ENCODE assay signal across 8 mouse cellular contexts in the genomic region with DNA sequence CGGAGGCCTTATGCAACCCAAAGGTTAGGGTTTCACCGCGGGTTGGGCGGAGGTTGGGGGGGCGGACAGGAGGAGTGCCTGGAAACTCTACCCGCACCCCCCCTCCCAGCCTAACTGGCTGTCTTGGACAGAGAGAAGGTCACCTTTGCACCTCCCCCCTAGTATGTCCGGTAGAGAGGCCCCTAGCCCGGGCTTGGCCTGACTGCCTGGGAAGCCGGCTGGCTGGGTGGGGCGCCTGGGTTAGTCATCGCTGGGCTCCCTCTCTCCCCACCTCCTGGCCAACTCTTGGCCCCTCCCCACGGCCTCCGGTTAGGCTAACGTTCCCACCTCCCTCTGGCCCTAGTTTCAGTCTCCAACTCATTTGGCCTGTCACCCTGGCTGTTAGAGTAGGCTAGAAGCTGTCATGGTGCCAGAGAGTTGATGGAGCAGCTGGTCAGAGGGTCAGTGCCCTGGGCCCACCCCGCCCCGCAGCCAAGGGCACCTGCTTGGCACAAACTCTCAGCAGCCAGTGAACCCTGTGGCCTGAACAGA. TPM values are rescaled to one million over a fixed set of nuclear protein-coding genes. Genes with fewer than 3 reads are reported as not detected.
DNase-seq lines count a peak whose midpoint lies in the region; ATAC-seq and TF ChIP-seq lines count a peak whose summit lies in the region.

No protein-coding gene starts in this region.

- TF ChIP-seq CTCF in bone marrow, adult 2 months (IDR thresholded peaks at IDR 0.05; ENCODE audit: control insufficient read depth, insufficient read depth, low read length) = no peak

- no peak for DNase-seq in ES-E14 (ENCODE audit: low read depth, low spot score)
- DNase-seq in fibroblast of lung, adult 2 months (ENCODE audit: low read depth) = peak; percentile 88
- DNase-seq in heart, postnatal 10 days = peak; percentile 93 to 94
- peak; percentile 70 to 82 for DNase-seq in kidney, postnatal 4 days
- DNase-seq in spleen, adult 12 weeks (ENCODE audit: low spot score) = peak; percentile 59

- H3K36me3 ChIP-seq in ES-E14 (ENCODE audit: control insufficient read depth, insufficient read depth, low read length, poor library complexity, severe bottlenecking) = no peaks in the 10 kb centered on the region; the same call in 1 of the 2 replicates

- peak overlapping the region; percentile 89 to 93 for H3K4me3 ChIP-seq in ES-E14 (ENCODE audit: insufficient read depth in 1 of 2, low read depth in 1 of 2, low read length in 2 of 2, poor library complexity in 1 of 2, severe bottlenecking in 1 of 2)
- peak overlapping the region; percentile 75 for H3K4me3 ChIP-seq in bone marrow, adult 2 months (replicated peaks; ENCODE audit: control insufficient read depth, low read depth, low read length)

- WGBS in bone marrow, adult 2 months = 9% methylated on average over 16 of the region's 16 CpGs

- TF ChIP-seq POLR2A in bone marrow, adult 2 months (IDR thresholded peaks at IDR 0.05; ENCODE audit: borderline replicate concordance, control insufficient read depth, low read depth, low read length) = no peak

- in situ Hi-C loops in ES-E14 (cut with MboI; ENCODE audit: low sequenced_read_pairs in 2 of 2, unreplicated experiment in 2 of 2) = no loop called here

- peaks cover 2 to 9% of the 10 kb centered on the region in 2 experiments; a peak in 3 of 4 replicates for H3K4me1 ChIP-seq in ES-E14 (ENCODE audit: control insufficient read depth in 2 of 2, insufficient read depth in 2 of 2, low read length in 2 of 2, poor library complexity in 1 of 2)
- peaks cover 5% of the 10 kb centered on the region; the same call in 1 of the 2 replicates for H3K4me1 ChIP-seq in bone marrow, adult 2 months (ENCODE audit: control insufficient read depth, insufficient read depth, low read length)

- H3K27ac ChIP-seq in ES-E14 (ENCODE audit: insufficient read depth, low read depth, low read length, poor library complexity, severe bottlenecking) = peak overlapping the region; percentile 52
- peak overlapping the region; percentile 74 for H3K27ac ChIP-seq in bone marrow, adult 2 months (ENCODE audit: control insufficient read depth, insufficient read depth, low read depth, low read length, poor library complexity)

- peak; percentile 7; the same call in 1 of the 2 replicates for ATAC-seq in megakaryocyte, adult 5-6 weeks (ENCODE audit: poor library complexity, severe bottlenecking)
- ATAC-seq in frontal cortex, adult (ENCODE audit: low TSS enrichment) = no peak

- intact Hi-C loops in heart, postnatal 10 days (cut with DNase I) = loop anchor here (10.0 kb wide), 1 partner anchor 288 kb away; a partner anchor contains a TSS

- H3K9me3 ChIP-seq in ES-E14 (ENCODE audit: control insufficient read depth, insufficient read depth, low read depth, low read length) = no peaks in the 10 kb centered on the region

- peak overlapping the region; percentile 78 for H3K9ac ChIP-seq in ES-E14 (ENCODE audit: insufficient read depth, low read depth, low read length, poor library complexity, severe bottlenecking)

TF ChIP-seq in ES-E14, 5 proteins besides CTCF, POLR2A, EP300 and RAD21:
- no peak for TF ChIP-seq ZC3H11A (IDR thresholded peaks at IDR 0.05; ENCODE audit: borderline replicate concordance, low read depth, low read length)
- no peak for TF ChIP-seq CHD2 (IDR thresholded peaks at IDR 0.05; ENCODE audit: low read depth, low read length)
- no peak for TF ChIP-seq HCFC1 (IDR thresholded peaks at IDR 0.05; ENCODE audit: borderline replicate concordance, insufficient read depth, low read length)
- no peak for TF ChIP-seq ZNF384 (IDR thresholded peaks at IDR 0.05; ENCODE audit: low read depth, low read length)
- no peak; the same call in 1 of the 2 replicates for TF ChIP-seq MAFK (IDR thresholded peaks at IDR 0.05; ENCODE audit: insufficient read depth, low read depth, low read length)

RNA-seq across cellular contexts. Expression of a gene that starts 0.8 kb away (rescaled TPM):
- total RNA-seq in ES-E14 (2012; rRNA removed) = 5.9 and 6.6 TPM in 2 replicates
- polyA plus RNA-seq in bone marrow, adult 2 months (2011; ENCODE audit: insufficient read depth, insufficient read length, low replicate concordance, missing spikeins) = 1.2 and 5.0 TPM in 2 replicates
- 1 to 10 TPM; 8.1 to 9.3 TPM for total RNA-seq in heart, postnatal 10 days (2021)
- total RNA-seq in megakaryocyte, adult 5-6 weeks (2015) = 3.1 and 7.8 TPM in 2 replicates
- total RNA-seq in megakaryocyte, adult 5-6 weeks (2017) = 4.6 and 5.4 TPM in 2 replicates

RNA-seq across cellular contexts. Expression of a gene that starts 7.8 kb away (rescaled TPM):
- total RNA-seq in ES-E14 (2012; rRNA removed) = 8.5 and 11.8 TPM in 2 replicates
- polyA plus RNA-seq in bone marrow, adult 2 months (2011; ENCODE audit: insufficient read depth, insufficient read length, low replicate concordance, missing spikeins) = 21.0 and 33.5 TPM in 2 replicates
- total RNA-seq in heart, postnatal 10 days (2021) = 1 to 10 TPM; 7.8 to 8.3 TPM
- total RNA-seq in megakaryocyte, adult 5-6 weeks (2015) = 11.1 and 11.9 TPM in 2 replicates
- total RNA-seq in megakaryocyte, adult 5-6 weeks (2017) = 9.3 and 11.8 TPM in 2 replicates

RNA-seq across cellular contexts. Expression of a gene that starts 22.9 kb away (rescaled TPM):
- total RNA-seq in ES-E14 (2012; rRNA removed) = 0.27 TPM in 1 of 2 replicates, not detected in the other
- polyA plus RNA-seq in bone marrow, adult 2 months (2011; ENCODE audit: insufficient read depth, insufficient read length, low replicate concordance, missing spikeins) = 0.70 and 2.2 TPM in 2 replicates
- total RNA-seq in heart, postnatal 10 days (2021) = not detected
- total RNA-seq in megakaryocyte, adult 5-6 weeks (2015) = 0.71 TPM in 1 of 2 replicates, not detected in the other
- not detected in 2 replicates for total RNA-seq in megakaryocyte, adult 5-6 weeks (2017)

RNA-seq across cellular contexts. Expression of a gene that starts 24.3 kb away (rescaled TPM):
- total RNA-seq in ES-E14 (2012; rRNA removed) = 256 and 338 TPM in 2 replicates
- polyA plus RNA-seq in bone marrow, adult 2 months (2011; ENCODE audit: insufficient read depth, insufficient read length, low replicate concordance, missing spikeins) = 18.5 and 35.4 TPM in 2 replicates
- total RNA-seq in heart, postnatal 10 days (2021) = 100 to 1,000 TPM; 103 to 109 TPM
- 91.3 and 102 TPM in 2 replicates for total RNA-seq in megakaryocyte, adult 5-6 weeks (2015)
- 69.3 and 90.7 TPM in 2 replicates for total RNA-seq in megakaryocyte, adult 5-6 weeks (2017)

RNA-seq across cellular contexts. Expression of a gene that starts 39.8 kb away (rescaled TPM):
- 20.3 and 24.7 TPM in 2 replicates for total RNA-seq in ES-E14 (2012; rRNA removed)
- 16.7 and 18.3 TPM in 2 replicates for polyA plus RNA-seq in bone marrow, adult 2 months (2011; ENCODE audit: insufficient read depth, insufficient read length, low replicate concordance, missing spikeins)
- total RNA-seq in heart, postnatal 10 days (2021) = 10 to 100 TPM; 23.6 to 29.0 TPM
- 26.5 and 30.8 TPM in 2 replicates for total RNA-seq in megakaryocyte, adult 5-6 weeks (2015)
- total RNA-seq in megakaryocyte, adult 5-6 weeks (2017) = 36.2 and 39.2 TPM in 2 replicates
